Mouse (Mus musculus): ENCODE measurements around the gene Pnkd.

Pnkd gene

DNA sequence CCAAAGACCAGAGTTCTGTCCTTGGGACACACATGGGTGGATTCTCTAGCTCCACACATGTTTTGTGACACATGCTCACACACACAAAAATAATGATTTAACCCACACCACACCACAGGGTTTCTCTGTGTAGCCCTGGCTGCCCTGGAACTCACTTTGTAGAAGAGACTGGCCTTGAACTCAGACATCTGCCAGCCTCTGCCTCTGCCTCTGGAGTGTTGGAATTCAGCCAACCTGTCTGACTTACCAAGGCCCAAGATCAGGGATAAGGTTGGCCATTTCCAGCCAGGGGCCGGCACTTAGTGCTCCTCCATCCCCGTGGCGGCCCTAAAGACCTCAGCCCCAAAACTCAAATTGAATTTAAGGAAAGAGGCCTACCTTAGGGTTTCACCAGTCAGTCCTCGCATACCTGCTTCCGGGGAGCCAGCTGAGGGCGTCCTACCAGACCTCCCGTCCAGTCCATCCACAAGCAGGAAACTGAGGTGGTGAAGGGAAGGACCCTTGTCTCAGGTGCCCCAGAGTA, 103.7 kb downstream of the Pnkd start:
- DNase-seq (ENCODE audit: low spot score in 2 of 2) = no peak

DNA sequence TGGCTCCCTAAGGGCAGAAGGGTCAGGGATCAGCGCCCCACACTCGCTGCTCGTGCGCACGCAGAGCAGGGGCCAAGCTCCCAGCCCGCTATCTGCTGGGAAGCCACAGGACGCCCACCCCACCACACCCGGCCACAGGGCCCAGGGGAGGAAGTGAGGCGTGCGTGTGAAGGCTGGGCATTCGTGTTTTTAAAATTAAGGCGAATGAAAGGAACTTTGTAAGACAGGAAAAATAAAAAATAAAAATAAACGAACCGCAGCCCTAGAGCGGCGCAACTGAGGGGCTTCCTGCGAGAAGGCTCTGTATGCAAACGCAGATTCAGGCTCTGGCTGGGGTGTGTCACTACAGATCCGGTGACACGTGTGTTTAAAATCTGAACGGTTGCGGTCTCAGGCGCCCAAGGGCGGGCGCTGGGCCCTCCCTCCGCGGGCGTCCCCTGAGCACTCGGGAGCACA, 105.1 kb downstream of the Pnkd start:
- DNase-seq (ENCODE audit: low spot score in 2 of 2) = peak in 1 of 2 experiments; percentile 43

- peak; percentile 42 to 69 for DNase-seq (ENCODE audit: low spot score in 2 of 2)
Observed at GRCm38 (mm10) chr1:74390287-74390906, 105.7 kb downstream of the Pnkd start.

GRCm38 (mm10) chr1:74390924-74391748, 106.4 kb downstream of the Pnkd start, which contains the start of gene Ctdsp1:
Gene Ctdsp1, plus strand, starts transcription at chr1:74391509.
- DNase-seq (ENCODE audit: low spot score in 2 of 2) = peak; percentile 96 to 99

DNA sequence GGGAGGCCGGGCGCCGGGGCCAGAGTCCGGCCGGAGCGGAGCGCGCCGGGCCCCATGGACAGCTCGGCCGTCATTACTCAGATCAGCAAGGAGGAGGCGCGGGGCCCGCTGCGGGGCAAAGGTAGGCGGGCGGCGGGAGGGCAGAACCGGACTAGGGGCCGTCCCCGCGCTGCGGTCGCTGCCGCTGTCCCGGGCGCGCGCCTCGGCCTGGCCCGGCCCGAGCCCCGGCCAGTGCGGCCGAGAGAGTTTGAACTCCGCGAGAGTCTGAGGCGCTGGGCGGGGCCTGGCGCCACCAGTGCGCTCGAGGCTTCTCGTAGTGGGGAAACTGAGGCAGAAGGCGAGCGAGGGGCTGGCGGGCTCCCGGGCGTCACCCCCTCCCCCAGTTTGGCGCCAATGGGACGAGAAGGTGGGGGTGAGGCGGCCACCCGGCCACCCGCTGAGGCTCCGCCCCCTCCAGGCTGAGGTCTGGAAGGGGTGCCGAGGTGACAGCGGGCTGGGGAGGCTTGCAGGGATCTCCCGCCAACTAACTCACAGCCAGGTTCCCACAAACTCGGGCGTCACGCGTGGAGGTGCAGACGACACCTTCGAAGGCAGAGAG, 107.2 kb downstream of the Pnkd start:
- peak; percentile 75 to 76 for DNase-seq (ENCODE audit: low spot score in 2 of 2)

DNA sequence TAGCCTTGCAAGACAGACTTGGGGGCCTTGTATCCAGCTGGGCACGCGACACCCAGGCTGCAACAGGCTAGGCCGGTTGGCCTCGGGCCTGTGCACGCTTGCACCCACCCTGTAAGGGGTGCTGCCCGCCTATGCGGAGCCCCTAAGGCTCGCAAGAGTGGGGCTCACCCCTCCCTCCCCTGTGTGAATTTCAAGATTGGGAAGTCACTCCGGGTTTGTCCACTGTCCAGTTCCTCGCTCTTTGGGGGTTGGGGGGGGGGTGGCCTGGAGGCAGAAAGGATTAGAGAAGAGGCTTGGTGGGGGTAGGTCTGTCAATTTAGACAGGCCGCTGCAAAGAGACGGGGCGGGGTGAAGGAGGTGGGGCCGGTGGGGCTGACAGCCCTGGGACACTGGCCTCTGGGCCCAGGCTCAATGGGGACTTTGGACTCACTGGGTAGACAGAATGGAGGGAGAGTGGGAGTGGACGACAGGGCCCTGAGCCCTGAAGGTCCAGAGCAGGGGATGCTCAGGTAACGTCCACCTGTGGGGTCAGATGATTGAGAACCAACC, 107.8 kb downstream of the Pnkd start:
- DNase-seq (ENCODE audit: low spot score in 2 of 2) = peak in 1 of 2 experiments; percentile 33

DNA sequence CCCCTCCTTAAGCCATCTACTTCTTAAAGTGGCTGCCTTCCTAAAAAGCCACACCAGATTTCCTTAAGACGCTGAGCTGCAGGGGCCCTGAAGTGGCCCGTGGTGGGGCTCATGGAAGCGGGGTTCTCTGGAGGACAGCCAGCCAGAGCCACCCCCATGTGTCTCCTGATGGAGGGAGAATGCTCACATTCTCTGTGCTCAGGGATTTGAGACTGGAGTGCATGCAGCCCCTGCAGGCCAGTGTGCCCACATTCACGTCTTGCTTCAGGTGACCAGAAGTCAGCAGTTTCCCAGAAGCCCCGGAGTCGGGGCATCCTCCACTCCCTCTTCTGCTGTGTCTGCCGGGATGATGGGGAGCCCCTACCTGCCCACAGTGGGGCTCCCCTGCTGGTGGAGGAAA, 108.3 kb downstream of the Pnkd start:
- DNase-seq (ENCODE audit: low spot score in 2 of 2) = peak in 1 of 2 experiments; percentile 9

DNA sequence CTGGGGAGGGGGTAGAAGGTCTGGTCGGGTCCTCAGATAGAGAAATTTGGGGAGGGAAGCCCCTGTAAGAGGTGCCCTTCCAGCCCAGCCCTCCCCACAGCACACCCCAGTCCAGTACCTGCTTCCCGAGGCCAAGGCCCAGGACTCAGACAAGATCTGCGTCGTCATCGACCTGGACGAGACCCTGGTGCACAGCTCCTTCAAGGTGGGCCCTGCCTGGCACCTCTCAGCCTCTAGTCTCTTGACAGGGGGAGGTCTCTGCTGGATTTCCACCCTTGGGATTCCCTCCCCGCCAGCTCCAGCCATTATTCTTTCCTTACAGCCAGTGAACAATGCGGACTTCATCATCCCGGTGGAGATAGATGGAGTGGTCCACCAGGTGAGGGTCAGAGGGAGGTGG, 109.0 kb downstream of the Pnkd start:
- no peak for DNase-seq (ENCODE audit: low spot score in 2 of 2)

DNA sequence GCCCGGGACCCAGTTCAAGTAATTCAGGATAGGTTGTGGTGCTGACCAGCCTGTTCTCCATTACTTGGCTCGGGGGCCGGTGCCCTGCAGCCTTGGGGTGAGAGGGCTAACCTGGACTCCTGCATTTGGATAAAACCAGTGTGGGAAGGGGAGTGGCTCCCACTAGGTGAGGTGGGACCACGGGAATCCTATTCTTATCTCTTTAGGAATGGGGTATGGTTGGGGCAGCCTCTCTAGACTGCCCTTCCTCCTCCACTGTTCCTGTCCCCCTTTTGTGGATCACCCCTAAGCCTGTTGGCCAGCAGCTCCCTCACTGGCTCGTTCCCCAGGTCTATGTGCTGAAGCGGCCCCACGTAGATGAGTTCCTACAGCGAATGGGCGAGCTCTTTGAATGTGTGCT, 109.6 kb downstream of the Pnkd start:
- no peak for DNase-seq (ENCODE audit: low spot score in 2 of 2)

DNA sequence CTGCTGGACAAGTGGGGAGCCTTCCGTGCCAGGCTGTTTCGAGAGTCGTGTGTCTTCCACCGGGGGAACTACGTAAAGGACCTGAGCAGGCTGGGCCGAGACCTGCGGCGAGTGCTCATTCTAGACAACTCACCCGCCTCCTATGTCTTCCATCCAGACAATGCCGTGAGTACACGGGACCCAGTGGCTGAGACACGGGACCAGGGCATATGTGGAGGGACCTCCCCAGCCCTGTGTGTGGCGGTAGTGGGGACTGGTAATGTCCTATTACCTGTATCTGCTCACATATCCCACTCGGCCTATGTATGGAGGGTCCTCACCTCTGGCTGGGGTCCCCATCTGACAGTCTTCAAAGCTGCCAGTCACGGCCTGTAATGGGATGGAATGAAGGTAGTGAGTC, 110.1 kb downstream of the Pnkd start:
- no peak for DNase-seq (ENCODE audit: low spot score in 2 of 2)

- DNase-seq (ENCODE audit: low spot score in 2 of 2) = no peak
Observed at GRCm38 (mm10) chr1:74395290-74395689, 110.6 kb downstream of the Pnkd start.

GRCm38 (mm10) chr1:74396456-74397222, 111.9 kb downstream of the Pnkd start:
- peak; percentile 12 to 30 for DNase-seq (ENCODE audit: low spot score in 2 of 2)

GRCm38 (mm10) chr1:74397268-74397918, 112.7 kb downstream of the Pnkd start:
- DNase-seq (ENCODE audit: low spot score in 2 of 2) = peak; percentile 99

- DNase-seq (ENCODE audit: low spot score in 2 of 2) = peak; percentile 54 to 74
Observed at GRCm38 (mm10) chr1:74397919-74398451, 113.3 kb downstream of the Pnkd start.

DNA sequence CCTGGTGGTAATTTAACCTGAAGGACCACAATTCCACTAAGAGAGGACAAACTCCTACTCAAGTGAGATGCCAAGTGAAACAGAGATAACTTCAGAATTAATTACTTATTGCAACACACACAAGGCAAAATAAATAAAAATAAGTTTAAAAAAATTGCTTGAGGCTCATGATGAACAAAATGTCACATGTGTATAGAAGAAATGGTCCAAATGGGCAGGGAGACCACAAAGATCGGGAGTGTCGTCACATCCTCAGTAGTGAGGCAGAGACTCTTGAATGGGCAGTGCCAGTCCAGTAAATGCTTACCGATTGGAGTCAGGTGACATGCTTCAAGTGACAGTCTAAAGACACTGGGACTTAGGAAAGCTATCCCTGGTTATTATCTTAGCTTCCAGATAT, 115.8 kb downstream of the Pnkd start:
- no peak for DNase-seq (ENCODE audit: low spot score in 2 of 2)

DNA sequence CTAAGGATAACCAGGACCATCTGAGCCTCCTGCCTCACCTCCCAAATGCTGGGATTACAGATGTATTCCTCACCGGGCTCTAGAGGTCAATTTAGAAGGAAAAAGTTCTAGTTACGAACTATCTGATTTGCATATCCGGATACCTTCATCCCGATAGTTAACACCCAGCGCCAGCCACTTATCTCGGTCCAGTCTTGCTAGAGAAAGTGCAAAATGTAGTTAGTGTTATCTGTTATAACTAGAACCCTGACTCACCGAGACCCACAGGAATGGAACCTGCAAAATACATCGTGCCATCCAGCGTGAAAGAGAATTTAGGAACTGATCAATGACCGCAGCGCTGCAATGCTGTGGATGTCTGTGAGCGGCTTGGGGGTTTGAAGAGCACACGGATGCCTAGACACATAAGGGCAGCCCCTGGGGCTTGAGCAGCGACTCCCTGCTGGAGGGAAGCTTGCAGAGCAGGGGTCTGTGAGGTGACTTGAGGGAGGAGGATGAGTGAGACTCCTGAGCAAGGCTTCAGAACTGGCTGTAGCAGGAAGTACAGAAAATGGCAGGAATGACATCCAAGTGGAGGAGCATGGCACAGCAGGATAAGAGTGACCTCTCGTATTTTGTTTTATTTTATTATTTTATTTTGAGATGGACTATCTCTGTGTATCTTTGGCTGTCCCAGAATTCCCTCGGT, 116.4 kb downstream of the Pnkd start:
- no peak for DNase-seq (ENCODE audit: low spot score in 2 of 2)

Measured in urinary bladder, postnatal 36 days (tissue).